Mouse (Mus musculus) B cell, adult 62 days (primary cell): ENCODE measurements around the gene Pramel4. TPM values are rescaled to one million over a fixed set of nuclear protein-coding genes. Genes with fewer than 3 reads are reported as not detected.

Source experiments
- total RNA-seq: library from RNA; stranded (reverse); gene quantifications from 4 replicates; pipeline ENCODE4 v1.2.4, GENCODE M21; 2023

Pramel4 gene
- not detected in 4 replicates for total RNA-seq

GRCm38 (mm10) chr4:144058826-144059225 is at the start of gene Pramel4:
Gene Pramel4, plus strand, starts transcription at chr4:144059126.

GRCm38 (mm10) chr4:144106174-144106573 is 47.2 kb downstream of the Pramel4 start, which contains the start of gene Gm13102:
Gene Gm13102, plus strand, starts transcription at chr4:144106474.

Other genes starting within 250 kb of the Pramel4 start
- gene Gm13084, start 243.0 kb upstream of the Pramel4 start, total RNA-seq: not detected in 4 replicates
- gene Gm13103, start 212.6 kb upstream of the Pramel4 start, total RNA-seq: not detected in 4 replicates
- not detected in 4 replicates for gene Pramef6, start 158.7 kb upstream of the Pramel4 start, total RNA-seq
- not detected in 4 replicates for gene Pramef25, start 108.1 kb upstream of the Pramel4 start, total RNA-seq
- not detected in 4 replicates for gene Gm13101, start 92.2 kb upstream of the Pramel4 start, total RNA-seq
- not detected in 4 replicates for gene Pramef17, start 64.8 kb upstream of the Pramel4 start, total RNA-seq
- gene Gm13102, start 47.3 kb downstream of the Pramel4 start, total RNA-seq: not detected in 4 replicates
- gene Oog3, start 103.5 kb downstream of the Pramel4 start, total RNA-seq: not detected in 4 replicates
- not detected in 4 replicates for gene Oog2, start 131.6 kb downstream of the Pramel4 start, total RNA-seq
- gene C87977, start 154.2 kb downstream of the Pramel4 start, total RNA-seq: not detected in 4 replicates
- not detected in 4 replicates for gene Pramel5, start 221.4 kb downstream of the Pramel4 start, total RNA-seq